Mouse (Mus musculus): ENCODE measurements around the gene Onecut1.

DNA sequence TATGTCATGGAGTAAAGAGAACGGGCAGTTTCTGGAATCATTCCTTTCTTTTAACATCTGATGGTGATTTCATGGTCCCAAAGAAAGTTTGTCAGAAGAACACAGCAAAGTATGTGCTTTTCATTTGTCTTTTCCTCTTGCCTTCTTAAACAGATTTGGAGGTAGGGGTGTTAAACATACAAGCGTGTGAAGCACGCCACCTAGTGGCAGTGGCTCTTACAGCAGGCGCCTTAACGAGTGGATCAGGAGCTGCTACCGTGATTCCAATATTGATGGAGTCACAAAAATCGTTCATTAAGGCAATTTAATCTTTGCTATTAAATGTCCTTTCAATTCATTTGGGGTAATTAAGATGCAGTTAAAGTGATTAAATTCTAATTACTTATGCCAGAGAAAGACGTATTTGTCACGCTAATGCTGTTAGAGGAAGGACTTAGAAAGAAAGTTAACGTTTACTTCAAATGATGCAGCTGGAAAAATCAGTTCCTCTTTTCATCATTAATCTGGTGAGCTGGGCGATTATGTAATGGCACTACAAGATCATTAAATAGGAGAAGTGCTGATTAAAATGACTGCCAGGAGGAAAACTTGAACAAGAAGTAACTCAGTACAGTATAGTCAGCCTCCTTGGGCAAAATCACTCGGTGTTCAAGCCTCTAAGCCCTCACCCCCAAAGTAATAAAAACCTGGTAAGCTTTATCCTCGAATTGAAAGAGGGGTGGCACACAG is 9.4 kb downstream of the Onecut1 start:
- TF ChIP-seq CTCF (IDR thresholded peaks at IDR 0.05; ENCODE audit: low read depth, low read length) (peak; percentile 98), POLR2A (IDR thresholded peaks at IDR 0.05; ENCODE audit: borderline replicate concordance, low read depth, low read length) (no peak)

Measured in bone marrow macrophage, adult 2 months (primary cell).